Mouse (Mus musculus): ENCODE measurements at regions not wholly inside any gene's neighbourhood (a gene's known extent, or its start where the extent isn't known, plus 50 kb on each side); places are given as distances from the start of the nearest gene placed in this dataset.

GRCm38 (mm10) chr2:75462030-75462671 lies 196.9 kb upstream of the Hnrnpa3 start:
- Histone ChIP-seq H3K9me3 (replicated peaks; ENCODE audit: control insufficient read depth, low read length) (no peaks in the 10 kb centered on the region), H3K36me3 (replicated peaks; ENCODE audit: control insufficient read depth, insufficient read depth, low read depth, low read length) (no peaks in the 10 kb centered on the region), H3K9ac (replicated peaks; ENCODE audit: low read length) (no peak overlapping the region), H3K27ac (replicated peaks; ENCODE audit: low read depth, low read length) (no peak overlapping the region), H3K27me3 (ENCODE audit: control insufficient read depth, insufficient read depth, low read length) (no peaks in the 10 kb centered on the region), H3K4me2 (ENCODE audit: low read depth, low read length) (no peak overlapping the region), H3K4me1 (ENCODE audit: control insufficient read depth, insufficient read depth, low read length) (no peaks in the 10 kb centered on the region), H3K4me3 (ENCODE audit: low read depth, low read length) (no peak overlapping the region)
- DNase-seq (ENCODE audit: low spot score): peak; percentile 22
- WGBS: 57% methylated on average over 5 of the region's 5 CpGs
- no peak for ATAC-seq (replicated peaks; ENCODE audit: insufficient number of reproducible peaks, low FRiP score, low TSS enrichment, low read depth)

- WGBS: 56% methylated on average over 9 of the region's 9 CpGs
- no peak overlapping the region for H3K4me2 ChIP-seq (ENCODE audit: low read depth, low read length)
- H3K9ac ChIP-seq (replicated peaks; ENCODE audit: low read length): no peak overlapping the region
- H3K4me3 ChIP-seq (ENCODE audit: low read depth, low read length): no peak overlapping the region
- H3K27ac ChIP-seq (replicated peaks; ENCODE audit: low read depth, low read length): no peak overlapping the region
- ATAC-seq (replicated peaks; ENCODE audit: insufficient number of reproducible peaks, low FRiP score, low TSS enrichment, low read depth): no peak
- peak; percentile 31 for DNase-seq (ENCODE audit: low spot score)
- H3K27me3 ChIP-seq (ENCODE audit: control insufficient read depth, insufficient read depth, low read length): no peaks in the 10 kb centered on the region
- H3K4me1 ChIP-seq (ENCODE audit: control insufficient read depth, insufficient read depth, low read length): no peaks in the 10 kb centered on the region
- H3K36me3 ChIP-seq (replicated peaks; ENCODE audit: control insufficient read depth, insufficient read depth, low read depth, low read length): no peaks in the 10 kb centered on the region
- no peaks in the 10 kb centered on the region for H3K9me3 ChIP-seq (replicated peaks; ENCODE audit: control insufficient read depth, low read length)
Measured at GRCm38 (mm10) chr2:75463091-75463490, 196.0 kb upstream of the Hnrnpa3 start.

DNA sequence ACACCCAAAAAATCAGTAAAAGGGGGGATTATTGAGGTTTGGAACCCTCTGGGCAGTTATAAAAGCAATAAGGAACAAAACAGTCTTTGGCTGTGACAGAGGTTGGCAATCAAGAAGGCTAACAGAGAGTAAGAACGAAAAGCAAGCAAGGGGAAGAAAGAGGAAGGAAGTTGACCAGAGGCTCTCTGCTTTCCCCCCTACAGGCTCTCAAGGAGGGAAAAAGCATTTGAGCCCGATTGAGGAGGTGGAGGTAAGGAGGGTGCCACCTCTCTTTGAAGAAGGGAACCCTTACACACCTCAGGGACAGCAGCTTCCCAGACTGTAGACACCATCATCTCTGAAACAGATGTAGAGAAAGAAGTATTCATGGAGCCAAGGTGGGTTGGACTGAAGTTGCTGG lies 194.6 kb upstream of the Hnrnpa3 start:
- no peak overlapping the region for H3K4me2 ChIP-seq (ENCODE audit: low read depth, low read length)
- H3K4me1 ChIP-seq (ENCODE audit: control insufficient read depth, insufficient read depth, low read length): no peaks in the 10 kb centered on the region
- no peak for DNase-seq (ENCODE audit: low spot score)
- no peak overlapping the region for H3K27ac ChIP-seq (replicated peaks; ENCODE audit: low read depth, low read length)
- no peaks in the 10 kb centered on the region for H3K36me3 ChIP-seq (replicated peaks; ENCODE audit: control insufficient read depth, insufficient read depth, low read depth, low read length)
- WGBS: 49% methylated on average over 2 of the region's 2 CpGs
- no peak overlapping the region for H3K9ac ChIP-seq (replicated peaks; ENCODE audit: low read length)
- H3K4me3 ChIP-seq (ENCODE audit: low read depth, low read length): no peak overlapping the region
- no peak for ATAC-seq (replicated peaks; ENCODE audit: insufficient number of reproducible peaks, low FRiP score, low TSS enrichment, low read depth)
- H3K9me3 ChIP-seq (replicated peaks; ENCODE audit: control insufficient read depth, low read length): no peaks in the 10 kb centered on the region
- no peaks in the 10 kb centered on the region for H3K27me3 ChIP-seq (ENCODE audit: control insufficient read depth, insufficient read depth, low read length)

DNA sequence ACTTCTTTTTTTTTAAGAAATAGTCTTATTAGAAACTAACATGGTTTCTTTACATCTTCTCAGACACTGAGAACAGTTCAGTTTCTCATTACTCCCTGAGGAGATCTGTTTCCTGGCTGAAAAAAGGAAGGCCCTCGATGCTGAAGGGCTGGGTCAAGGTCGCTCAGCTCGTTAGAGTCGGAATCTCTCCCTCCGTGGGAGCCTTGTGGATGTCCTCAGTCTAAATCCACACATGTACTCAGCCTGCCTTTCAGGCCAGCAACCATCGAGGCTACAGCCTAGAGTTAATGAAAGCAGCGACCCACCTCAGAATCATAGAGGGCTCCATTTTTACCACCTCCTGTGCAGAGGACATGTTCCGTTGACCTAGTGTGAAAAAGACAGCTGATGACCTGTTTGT lies 190.2 kb upstream of the Hnrnpa3 start:
- Histone ChIP-seq H3K4me2 (ENCODE audit: low read depth, low read length) (no peak overlapping the region), H3K9me3 (replicated peaks; ENCODE audit: control insufficient read depth, low read length) (no peaks in the 10 kb centered on the region), H3K9ac (replicated peaks; ENCODE audit: low read length) (no peak overlapping the region), H3K27ac (replicated peaks; ENCODE audit: low read depth, low read length) (no peak overlapping the region), H3K4me3 (ENCODE audit: low read depth, low read length) (no peak overlapping the region), H3K36me3 (replicated peaks; ENCODE audit: control insufficient read depth, insufficient read depth, low read depth, low read length) (no peaks in the 10 kb centered on the region), H3K27me3 (ENCODE audit: control insufficient read depth, insufficient read depth, low read length) (no peaks in the 10 kb centered on the region), H3K4me1 (ENCODE audit: control insufficient read depth, insufficient read depth, low read length) (no peaks in the 10 kb centered on the region)
- WGBS: 51% methylated on average over 8 of the region's 8 CpGs
- ATAC-seq (replicated peaks; ENCODE audit: insufficient number of reproducible peaks, low FRiP score, low TSS enrichment, low read depth) (no peak), DNase-seq (ENCODE audit: low spot score) (no peak)

DNA sequence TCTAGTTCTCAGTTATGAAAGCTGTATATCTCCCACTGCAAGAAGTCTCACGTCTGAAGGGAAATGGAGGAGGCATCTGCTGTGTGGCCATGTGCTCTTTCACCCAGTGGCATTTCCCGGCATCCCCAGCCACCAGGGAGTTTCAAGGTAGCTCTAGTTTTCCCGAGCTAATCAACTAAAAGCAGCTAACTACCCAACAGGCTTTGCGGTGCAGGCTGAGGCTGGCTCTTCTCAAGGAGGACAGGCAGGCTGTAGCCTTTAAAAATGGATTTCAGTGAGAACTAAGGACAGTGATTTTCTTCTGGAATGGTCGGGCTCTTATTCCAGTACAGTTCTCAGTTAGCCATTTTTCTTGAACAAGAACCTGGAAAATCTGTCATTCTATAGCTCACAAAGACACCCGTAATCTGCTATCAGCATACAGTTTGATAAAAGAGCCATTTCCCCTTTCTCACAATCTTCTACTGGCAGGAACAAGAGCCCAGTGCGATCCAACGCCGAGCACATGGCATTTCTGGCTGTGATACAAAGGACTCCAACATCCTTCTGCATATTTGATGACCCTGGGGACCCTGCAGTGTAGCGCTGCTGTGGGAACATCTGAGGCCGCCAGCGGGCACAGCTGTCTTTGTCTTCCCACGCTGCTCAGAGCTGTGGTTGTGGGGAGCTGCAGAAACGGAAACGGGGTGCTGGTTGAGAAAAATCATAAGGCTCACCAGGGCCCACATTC lies 188.9 kb upstream of the Hnrnpa3 start:
- WGBS: 48% methylated on average over 15 of the region's 15 CpGs
- no peaks in the 10 kb centered on the region for H3K4me1 ChIP-seq (ENCODE audit: control insufficient read depth, insufficient read depth, low read length)
- no peaks in the 10 kb centered on the region for H3K36me3 ChIP-seq (replicated peaks; ENCODE audit: control insufficient read depth, insufficient read depth, low read depth, low read length)
- H3K27me3 ChIP-seq (ENCODE audit: control insufficient read depth, insufficient read depth, low read length): no peaks in the 10 kb centered on the region
- H3K4me2 ChIP-seq (ENCODE audit: low read depth, low read length): no peak overlapping the region
- no peak overlapping the region for H3K4me3 ChIP-seq (ENCODE audit: low read depth, low read length)
- peak; percentile 34 for DNase-seq (ENCODE audit: low spot score)
- H3K9ac ChIP-seq (replicated peaks; ENCODE audit: low read length): 0 out of 2 replicates have a peak overlapping the region, but pooled peaks have one; percentile 0
- H3K27ac ChIP-seq (replicated peaks; ENCODE audit: low read depth, low read length): no peak overlapping the region
- H3K9me3 ChIP-seq (replicated peaks; ENCODE audit: control insufficient read depth, low read length): no peaks in the 10 kb centered on the region
- 0 out of 2 replicates have a peak, but pooled peaks have one; percentile 23 for ATAC-seq (replicated peaks; ENCODE audit: insufficient number of reproducible peaks, low FRiP score, low TSS enrichment, low read depth)

DNA sequence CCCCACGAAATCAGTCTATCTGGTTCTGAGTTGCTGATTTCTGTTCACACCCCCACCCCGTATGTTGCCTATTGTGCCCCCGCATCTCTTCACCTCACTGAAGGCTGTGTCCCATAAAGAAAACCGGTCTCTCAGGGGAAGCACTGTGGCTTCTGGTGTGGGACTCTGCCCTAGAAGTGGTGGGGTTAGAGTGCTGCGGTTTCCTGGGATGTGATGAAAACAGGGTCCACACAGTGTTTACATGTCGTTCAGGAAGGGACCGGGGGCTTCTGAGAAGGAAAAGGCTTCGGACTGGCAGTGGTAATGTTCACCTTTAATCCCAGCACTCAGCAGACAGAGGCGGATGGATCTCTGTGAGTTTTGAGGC lies 188.4 kb upstream of the Hnrnpa3 start:
- H3K4me3 ChIP-seq (ENCODE audit: low read depth, low read length): no peak overlapping the region
- H3K36me3 ChIP-seq (replicated peaks; ENCODE audit: control insufficient read depth, insufficient read depth, low read depth, low read length): no peaks in the 10 kb centered on the region
- no peaks in the 10 kb centered on the region for H3K9me3 ChIP-seq (replicated peaks; ENCODE audit: control insufficient read depth, low read length)
- no peak overlapping the region for H3K9ac ChIP-seq (replicated peaks; ENCODE audit: low read length)
- ATAC-seq (replicated peaks; ENCODE audit: insufficient number of reproducible peaks, low FRiP score, low TSS enrichment, low read depth) (no peak), DNase-seq (ENCODE audit: low spot score) (no peak)
- no peak overlapping the region for H3K4me2 ChIP-seq (ENCODE audit: low read depth, low read length)
- H3K27ac ChIP-seq (replicated peaks; ENCODE audit: low read depth, low read length): no peak overlapping the region
- 67% methylated on average over 9 of the region's 9 CpGs for WGBS
- H3K27me3 ChIP-seq (ENCODE audit: control insufficient read depth, insufficient read depth, low read length): no peaks in the 10 kb centered on the region
- no peaks in the 10 kb centered on the region for H3K4me1 ChIP-seq (ENCODE audit: control insufficient read depth, insufficient read depth, low read length)

- DNase-seq (ENCODE audit: low spot score): peak; percentile 54
- 58% methylated on average over 9 of the region's 9 CpGs for WGBS
- Histone ChIP-seq H3K4me3 (ENCODE audit: low read depth, low read length) (no peak overlapping the region), H3K27ac (replicated peaks; ENCODE audit: low read depth, low read length) (no peak overlapping the region), H3K27me3 (ENCODE audit: control insufficient read depth, insufficient read depth, low read length) (no peaks in the 10 kb centered on the region), H3K9ac (replicated peaks; ENCODE audit: low read length) (no peak overlapping the region), H3K36me3 (replicated peaks; ENCODE audit: control insufficient read depth, insufficient read depth, low read depth, low read length) (no peaks in the 10 kb centered on the region), H3K9me3 (replicated peaks; ENCODE audit: control insufficient read depth, low read length) (no peaks in the 10 kb centered on the region), H3K4me2 (ENCODE audit: low read depth, low read length) (no peak overlapping the region), H3K4me1 (ENCODE audit: control insufficient read depth, insufficient read depth, low read length) (no peaks in the 10 kb centered on the region)
- no peak for ATAC-seq (replicated peaks; ENCODE audit: insufficient number of reproducible peaks, low FRiP score, low TSS enrichment, low read depth)
Measured at GRCm38 (mm10) chr2:75472489-75472888, 186.6 kb upstream of the Hnrnpa3 start.

- ATAC-seq (replicated peaks; ENCODE audit: insufficient number of reproducible peaks, low FRiP score, low TSS enrichment, low read depth): no peak
- WGBS: 72% methylated on average over 6 of the region's 6 CpGs
Measured at GRCm38 (mm10) chr2:75474509-75474908, 184.6 kb upstream of the Hnrnpa3 start.

More at GRCm38 (mm10) chr2:75474509-75474908, 184.6 kb upstream of the Hnrnpa3 start:
- Histone ChIP-seq H3K9ac (replicated peaks; ENCODE audit: low read length) (no peak overlapping the region), H3K9me3 (replicated peaks; ENCODE audit: control insufficient read depth, low read length) (no peaks in the 10 kb centered on the region), H3K4me1 (ENCODE audit: control insufficient read depth, insufficient read depth, low read length) (no peaks in the 10 kb centered on the region), H3K36me3 (replicated peaks; ENCODE audit: control insufficient read depth, insufficient read depth, low read depth, low read length) (no peaks in the 10 kb centered on the region), H3K4me3 (ENCODE audit: low read depth, low read length) (no peak overlapping the region), H3K27me3 (ENCODE audit: control insufficient read depth, insufficient read depth, low read length) (no peaks in the 10 kb centered on the region), H3K27ac (replicated peaks; ENCODE audit: low read depth, low read length) (no peak overlapping the region), H3K4me2 (ENCODE audit: low read depth, low read length) (no peak overlapping the region)
- DNase-seq (ENCODE audit: low spot score): no peak
